Mouse (Mus musculus): ENCODE data around the gene Fastk. TPM values are rescaled to one million over a fixed set of nuclear protein-coding genes. Genes with fewer than 3 reads are reported as not detected.

Gene Fastk
- 37.1 and 78.4 TPM in 2 replicates for total RNA-seq (2015; ENCODE audit: low replicate concordance)
- 15.8 and 32.3 TPM in 2 replicates for total RNA-seq (2017; ENCODE audit: low replicate concordance)

GRCm38 (mm10) chr5:24444746-24445427 lies at the start of gene Fastk:
TSS of gene Fastk (minus strand) at chr5:24445287.
- peak; percentile 89 for ATAC-seq (replicated peaks; ENCODE audit: low FRiP score, poor library complexity, severe bottlenecking)

DNA sequence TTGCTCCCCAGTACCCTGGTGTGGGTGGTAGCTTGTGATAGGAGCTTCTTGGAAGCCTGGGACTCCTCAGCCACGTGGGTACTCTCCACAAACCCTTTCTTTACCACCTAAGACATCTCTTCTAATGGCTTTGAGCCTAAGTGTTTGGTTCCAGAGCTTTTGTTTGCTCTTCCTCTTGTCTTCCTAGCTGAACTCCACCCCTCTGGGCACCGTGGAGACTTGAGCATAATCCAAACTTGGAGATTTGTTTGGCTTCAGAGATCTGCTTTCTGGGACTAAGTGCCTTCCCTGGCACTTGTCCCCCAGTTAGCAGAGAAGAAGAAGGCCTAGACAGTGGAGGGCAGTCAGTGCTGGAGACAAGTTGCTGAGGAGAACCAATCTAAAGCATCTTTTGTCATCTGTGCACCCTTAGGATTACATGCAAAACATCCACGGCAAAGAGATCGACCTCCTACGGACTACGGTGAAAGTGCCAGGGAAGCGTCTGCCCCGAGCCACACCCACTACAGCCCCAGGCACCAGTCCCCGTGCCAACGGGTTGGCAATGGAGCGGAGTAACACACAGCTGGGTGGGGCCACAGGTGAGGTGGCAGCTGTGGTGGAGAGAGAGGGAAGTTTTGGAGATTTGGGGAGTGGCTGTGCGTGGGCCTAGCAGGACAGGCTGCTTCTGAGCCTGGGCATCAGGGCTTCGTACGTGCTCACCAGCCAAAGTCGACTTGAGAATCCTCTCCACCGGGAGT lies 47.6 kb upstream of the Fastk start:
- ATAC-seq (replicated peaks; ENCODE audit: low FRiP score, poor library complexity, severe bottlenecking), result no peak

GRCm38 (mm10) chr5:24490413-24490920 lies 45.4 kb upstream of the Fastk start:
- no peak for ATAC-seq (replicated peaks; ENCODE audit: low FRiP score, poor library complexity, severe bottlenecking)

- ATAC-seq (replicated peaks; ENCODE audit: low FRiP score, poor library complexity, severe bottlenecking), result no peak
Observed at GRCm38 (mm10) chr5:24486738-24487137, 41.7 kb upstream of the Fastk start.

- ATAC-seq (replicated peaks; ENCODE audit: low FRiP score, poor library complexity, severe bottlenecking), result peak; percentile 64; the same call in 1 of the 2 replicates
Observed at GRCm38 (mm10) chr5:24486097-24486496, 41.0 kb upstream of the Fastk start.

DNA sequence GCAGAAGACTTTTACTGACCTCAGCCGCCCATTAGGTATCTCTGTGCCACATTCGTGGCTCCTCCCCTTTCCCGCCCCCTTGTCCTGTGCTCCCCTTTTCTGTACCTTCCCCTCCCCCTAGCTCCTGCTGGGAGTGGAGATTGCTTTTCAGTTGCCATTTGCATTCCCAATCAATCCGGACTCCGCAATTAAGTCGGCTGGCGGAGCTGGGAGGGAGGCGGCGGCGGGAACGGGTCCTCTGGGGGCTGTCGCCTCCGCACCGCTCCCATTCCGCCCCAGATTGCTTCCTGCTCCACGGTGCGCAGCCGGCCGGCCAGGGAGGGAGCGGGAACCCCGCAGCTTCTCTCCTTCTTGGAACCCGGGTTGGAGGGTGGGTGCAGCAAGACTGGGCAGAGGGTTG lies 39.9 kb upstream of the Fastk start:
- no peak for ATAC-seq (replicated peaks; ENCODE audit: low FRiP score, poor library complexity, severe bottlenecking)

- no peak for ATAC-seq (replicated peaks; ENCODE audit: low FRiP score, poor library complexity, severe bottlenecking)
Observed at GRCm38 (mm10) chr5:24483326-24483725, 38.2 kb upstream of the Fastk start.

- ATAC-seq (replicated peaks; ENCODE audit: low FRiP score, poor library complexity, severe bottlenecking), result no peak
Observed at GRCm38 (mm10) chr5:24482247-24483079, 37.4 kb upstream of the Fastk start.

GRCm38 (mm10) chr5:24481647-24482046 lies 36.6 kb upstream of the Fastk start:
- ATAC-seq (replicated peaks; ENCODE audit: low FRiP score, poor library complexity, severe bottlenecking), result no peak

GRCm38 (mm10) chr5:24477909-24478308 lies 32.8 kb upstream of the Fastk start:
- no peak for ATAC-seq (replicated peaks; ENCODE audit: low FRiP score, poor library complexity, severe bottlenecking)

DNA sequence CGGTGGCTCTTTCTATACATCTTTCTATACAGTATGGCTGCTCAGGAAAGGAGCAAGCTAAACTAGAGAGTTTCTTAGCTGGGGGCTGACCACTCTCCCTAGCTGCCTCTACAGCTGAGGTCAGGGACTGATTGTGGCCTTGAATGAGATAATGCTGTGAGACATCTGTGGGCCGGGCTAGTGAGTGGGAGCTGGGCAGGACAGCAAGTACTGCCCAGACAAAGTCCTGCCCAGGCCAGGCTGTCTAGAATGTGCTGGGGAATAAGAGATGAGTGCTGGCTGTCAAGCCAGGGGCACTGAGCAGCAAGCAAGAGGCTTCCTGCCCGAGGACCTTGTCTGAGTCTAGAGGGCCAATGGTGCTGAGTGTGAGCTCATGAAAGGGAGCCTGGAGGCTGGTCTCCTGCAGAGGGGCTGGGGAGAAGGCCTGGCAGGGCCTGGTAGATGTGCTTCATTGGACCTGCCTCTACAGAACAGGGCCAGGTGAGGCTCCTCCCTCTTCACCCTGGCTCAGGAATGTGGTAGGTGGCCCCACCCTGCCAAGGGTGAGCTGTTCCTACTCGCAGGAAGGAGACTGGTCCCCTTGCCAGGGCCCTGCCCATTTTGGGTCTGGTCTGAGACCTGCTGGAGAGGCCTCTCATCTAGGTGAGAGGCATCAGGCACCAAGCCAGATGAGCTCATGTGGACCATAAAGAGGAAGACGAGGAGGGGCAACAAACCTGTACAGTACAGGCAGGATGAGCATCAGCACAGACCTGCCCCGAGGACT lies 30.6 kb upstream of the Fastk start:
- no peak for ATAC-seq (replicated peaks; ENCODE audit: low FRiP score, poor library complexity, severe bottlenecking)

DNA sequence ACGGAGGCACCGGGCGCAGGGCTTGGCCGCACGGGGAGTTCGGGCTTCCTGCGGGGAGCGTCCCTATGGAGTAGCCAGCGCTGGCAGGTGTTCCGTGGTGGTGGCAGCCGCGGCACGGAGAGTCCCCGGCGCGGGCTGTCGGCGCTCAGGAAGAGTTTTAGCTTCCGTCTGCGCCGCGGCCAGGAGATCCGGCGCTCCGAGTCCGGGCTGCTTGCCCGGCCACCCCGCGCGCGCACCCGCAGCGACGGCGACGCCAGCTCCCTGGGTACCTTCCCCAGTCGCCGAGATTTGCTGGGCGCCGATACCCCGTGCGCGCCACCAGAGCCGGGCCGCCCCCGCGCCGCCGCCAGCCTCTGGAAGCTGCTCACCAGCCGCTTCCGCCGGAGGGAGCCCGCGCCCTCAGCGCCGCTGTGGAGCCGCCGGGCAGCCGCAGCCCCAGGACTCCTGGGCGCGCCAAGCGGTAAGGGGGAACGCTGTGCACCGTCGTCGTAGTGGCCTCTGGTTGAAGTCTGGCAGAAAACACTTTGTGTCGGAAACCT lies 29.7 kb upstream of the Fastk start:
- no peak for ATAC-seq (replicated peaks; ENCODE audit: low FRiP score, poor library complexity, severe bottlenecking)

DNA sequence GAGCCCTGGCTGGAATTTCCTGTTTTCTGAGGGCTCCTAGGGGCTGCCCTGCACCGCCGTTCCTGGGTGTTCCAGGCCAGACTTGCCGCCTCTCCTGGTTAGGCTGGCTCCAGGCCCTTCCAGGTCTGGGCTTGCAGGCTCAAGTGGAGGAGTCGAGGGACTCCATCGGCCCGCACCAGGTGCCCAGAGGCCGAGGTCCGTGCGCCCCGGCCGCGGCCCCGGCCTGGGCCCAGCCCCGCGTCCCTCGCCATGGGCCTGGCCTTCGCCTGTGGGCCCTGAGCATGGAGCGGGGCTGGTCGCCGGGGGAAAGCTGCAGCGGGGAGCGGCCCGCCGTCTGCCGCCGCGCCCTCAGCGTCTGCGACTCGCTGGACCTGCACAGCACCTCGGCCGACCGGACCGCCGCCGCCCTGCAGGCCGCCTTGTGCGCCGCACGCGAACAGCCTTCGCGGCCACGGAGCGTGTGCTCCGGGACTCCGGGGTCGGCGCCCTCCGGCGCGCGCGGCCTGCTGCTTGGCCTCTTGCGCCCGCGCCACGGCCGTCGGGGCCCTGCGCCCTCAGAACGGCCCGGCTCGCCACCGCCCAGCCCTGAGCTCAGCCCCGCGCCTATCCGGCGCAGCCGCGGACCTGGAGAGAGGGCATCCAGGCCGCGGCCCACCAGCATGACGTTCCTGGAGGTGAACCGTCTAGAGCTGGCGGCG lies 29.1 kb upstream of the Fastk start:
- ATAC-seq (replicated peaks; ENCODE audit: low FRiP score, poor library complexity, severe bottlenecking), result no peak

DNA sequence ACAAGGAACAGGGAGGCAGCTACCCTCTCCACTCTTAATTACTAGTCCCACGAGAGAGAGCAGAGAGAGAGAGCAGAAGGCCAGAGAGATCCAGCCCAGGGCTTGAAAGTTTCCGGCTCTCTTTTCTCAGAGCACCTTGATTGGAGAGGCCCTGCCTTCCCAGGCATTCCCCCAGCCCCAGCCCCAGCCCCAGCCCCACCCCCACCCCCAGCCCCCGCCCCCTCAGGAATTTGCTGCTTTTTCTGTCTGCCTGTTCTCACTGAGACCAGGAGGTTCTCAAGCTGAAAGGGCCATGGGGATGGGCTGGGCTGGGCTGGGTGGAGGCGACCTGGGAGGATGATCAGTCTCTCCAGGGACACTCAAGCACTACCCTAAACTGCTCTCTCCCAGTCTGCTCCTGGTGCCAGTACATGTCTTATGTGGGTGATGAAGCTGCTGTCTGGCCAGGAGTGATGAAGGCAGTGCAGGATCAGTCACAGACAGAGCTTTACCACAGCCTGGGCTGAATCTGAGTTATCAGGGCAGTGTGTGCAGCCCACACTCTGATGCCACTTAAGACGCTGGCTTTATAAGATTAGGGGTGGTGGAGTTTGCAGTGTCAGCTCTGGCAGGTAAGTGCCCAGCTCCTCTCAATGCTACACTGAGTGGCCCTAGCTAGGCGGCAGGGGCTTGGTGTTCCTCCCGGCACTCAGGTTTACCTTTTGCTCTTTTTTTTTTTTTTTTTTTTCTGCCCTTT lies 28.0 kb upstream of the Fastk start:
- ATAC-seq (replicated peaks; ENCODE audit: low FRiP score, poor library complexity, severe bottlenecking), result no peak

DNA sequence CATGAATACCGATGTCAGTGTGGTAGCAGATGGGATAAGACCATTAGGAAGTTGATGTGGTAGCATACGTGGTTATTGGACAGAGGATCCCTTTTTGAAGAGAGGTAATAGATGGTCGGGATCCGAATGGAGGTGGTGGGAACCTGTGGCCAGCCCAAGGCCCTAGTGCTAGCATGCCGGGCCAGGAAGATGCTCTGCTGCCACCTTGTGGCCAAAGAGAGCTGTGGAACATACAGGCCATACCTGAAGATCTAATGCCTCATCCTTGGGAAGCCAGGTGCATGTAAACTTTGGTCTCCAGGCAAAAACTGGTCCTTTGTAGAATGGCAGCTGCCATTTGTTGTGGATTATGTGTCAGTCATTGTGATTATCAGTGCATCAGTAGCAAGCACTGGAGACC lies 25.5 kb upstream of the Fastk start:
- ATAC-seq (replicated peaks; ENCODE audit: low FRiP score, poor library complexity, severe bottlenecking), result peak; percentile 83

DNA sequence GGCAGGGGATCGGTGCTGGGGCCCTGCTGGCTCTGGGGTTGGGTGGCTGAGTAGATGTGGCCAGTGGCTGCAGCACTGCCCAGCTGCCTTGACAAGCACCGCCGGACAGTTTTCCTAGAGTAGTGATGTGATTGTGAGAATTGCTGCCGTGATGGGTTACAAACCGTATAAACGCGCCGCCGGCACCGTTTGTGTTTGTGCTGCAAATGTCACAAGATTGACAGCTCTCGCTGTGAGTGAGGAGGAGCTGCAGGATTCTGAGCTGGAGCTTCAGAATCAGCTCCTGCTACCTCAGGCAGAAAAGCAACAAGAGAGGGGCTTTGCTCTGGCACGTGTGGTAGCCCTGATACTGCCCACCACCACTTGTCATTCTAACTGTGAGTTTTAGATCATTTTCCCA lies 21.7 kb upstream of the Fastk start:
- ATAC-seq (replicated peaks; ENCODE audit: low FRiP score, poor library complexity, severe bottlenecking), result no peak

GRCm38 (mm10) chr5:24455613-24456012 lies 10.5 kb upstream of the Fastk start:
- ATAC-seq (replicated peaks; ENCODE audit: low FRiP score, poor library complexity, severe bottlenecking), result no peak

DNA sequence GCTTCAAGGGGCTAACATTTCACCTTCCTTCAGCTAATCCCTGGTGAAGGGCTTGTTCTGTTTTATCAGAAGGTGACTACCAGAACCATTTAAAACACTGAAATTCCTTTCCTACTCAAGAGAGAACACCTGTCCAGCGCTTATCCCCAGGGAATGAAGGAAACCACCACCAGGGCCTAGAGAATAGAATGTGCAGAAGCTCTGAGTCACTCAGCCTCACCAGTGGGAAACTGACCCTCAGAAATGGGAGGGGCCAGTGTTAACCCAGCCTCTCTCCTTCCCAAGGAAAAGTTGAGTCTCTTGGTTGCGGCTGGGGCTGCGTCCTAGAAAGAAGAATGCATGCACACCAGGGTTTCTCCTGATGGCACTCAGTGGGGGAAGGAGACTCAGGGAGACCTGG lies 10.0 kb upstream of the Fastk start:
- no peak for ATAC-seq (replicated peaks; ENCODE audit: low FRiP score, poor library complexity, severe bottlenecking)
